Mouse (Mus musculus): ENCODE results near the gene Osbpl10. TPM values are rescaled to one million over a fixed set of nuclear protein-coding genes. Genes with fewer than 3 reads are reported as not detected.
"Not testable (repeated sequence)": the region's sequence is repeated elsewhere in the genome, so short reads cannot be mapped to it uniquely, and the experiment has no call there.

Osbpl10 gene
- polyA plus RNA-seq, 1 experiment from 2014 or later, result 3.5 TPM

DNA sequence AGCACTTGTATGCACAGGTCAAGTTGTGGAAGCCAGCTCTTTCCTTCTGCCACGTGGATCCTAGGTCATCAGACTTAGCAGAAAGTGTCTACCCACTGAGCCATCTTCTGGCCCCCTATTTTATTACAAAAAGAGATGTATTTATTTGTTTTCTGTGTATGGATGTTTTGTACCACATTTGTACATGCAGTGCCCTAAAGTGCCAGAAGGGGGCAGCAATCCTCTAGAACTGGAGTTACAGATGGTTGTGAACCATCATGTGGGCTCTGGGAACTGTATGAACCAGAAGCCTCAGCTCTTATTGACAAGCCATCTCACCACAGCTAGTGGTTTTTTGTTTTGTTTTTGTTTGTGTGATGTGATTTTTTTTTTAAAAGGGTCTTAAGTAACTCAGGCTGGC is 25.5 kb upstream of the Osbpl10 start:
- H3K27me3 ChIP-seq, result no peaks in the 10 kb centered on the region

GRCm38 (mm10) chr9:114955340-114955739 is 23.0 kb upstream of the Osbpl10 start:
- no peaks in the 10 kb centered on the region for H3K9me3 ChIP-seq
- no peaks in the 10 kb centered on the region for H3K27me3 ChIP-seq
- no peak overlapping the region for H3K9ac ChIP-seq
- no peak overlapping the region for H3K27ac ChIP-seq
- H3K36me3 ChIP-seq, result no peaks in the 10 kb centered on the region
- ATAC-seq (ENCODE audit: borderline replicate concordance, extremely low read depth, low FRiP score, low TSS enrichment), result no peak
- WGBS, result 83% methylated on average over 11 of the region's 11 CpGs
- no peaks in the 10 kb centered on the region for H3K4me1 ChIP-seq
- no peak overlapping the region for H3K4me3 ChIP-seq
- no peak overlapping the region for H3K4me2 ChIP-seq

More for the DNA sequence above, 25.5 kb upstream of the Osbpl10 start:
- Histone ChIP-seq H3K9me3 (no peaks in the 10 kb centered on the region), H3K27ac (no peak overlapping the region), H3K4me2 (no peak overlapping the region), H3K4me3 (no peak overlapping the region), H3K9ac (no peak overlapping the region), H3K4me1 (peaks cover 4% of the 10 kb centered on the region; the same call in 1 of the 2 replicates), H3K36me3 (no peaks in the 10 kb centered on the region)
- 30% methylated on average over 1 of the region's 1 CpGs for WGBS
- ATAC-seq (ENCODE audit: borderline replicate concordance, extremely low read depth, low FRiP score, low TSS enrichment), result no peak

GRCm38 (mm10) chr9:114956945-114957344 is 21.4 kb upstream of the Osbpl10 start:
- 0 out of 2 replicates have a peak, but pooled peaks have one; percentile 8 for ATAC-seq (ENCODE audit: borderline replicate concordance, extremely low read depth, low FRiP score, low TSS enrichment)

DNA sequence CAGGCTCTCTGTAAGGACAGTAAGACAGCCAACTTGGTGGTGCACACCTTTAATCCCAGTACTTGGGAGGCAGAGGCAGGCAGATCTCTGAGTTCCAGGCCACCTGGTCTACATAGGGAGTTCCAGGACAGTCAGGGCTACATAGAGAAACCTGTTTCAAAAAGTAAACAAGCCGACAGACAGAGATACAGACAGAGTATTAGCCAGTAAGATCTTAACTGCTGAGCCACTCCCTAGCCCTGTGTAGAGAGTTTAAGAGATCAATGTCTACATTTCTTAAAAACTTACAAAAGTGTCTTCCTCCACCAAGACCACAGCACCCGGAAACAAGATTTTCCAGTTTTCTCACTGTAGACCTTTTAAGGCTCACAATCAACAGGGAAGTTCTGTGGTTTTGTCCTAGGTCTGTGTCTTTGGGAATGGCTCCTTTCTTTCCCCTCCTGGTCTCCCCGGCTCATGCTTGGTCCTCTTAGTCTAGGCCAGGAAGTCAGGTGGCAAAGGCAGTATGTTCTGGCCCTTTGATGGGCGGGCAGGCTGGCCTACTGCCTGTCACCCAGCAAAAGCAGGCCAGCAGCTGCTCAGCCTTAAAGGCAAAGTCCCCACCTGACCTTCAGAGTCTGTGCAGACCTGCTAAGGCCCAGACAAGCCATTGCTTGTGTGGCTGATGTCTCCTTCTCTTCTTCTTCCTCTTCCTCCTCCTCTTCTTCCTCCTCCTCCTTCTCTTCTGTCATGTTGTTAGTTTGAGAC is 18.2 kb upstream of the Osbpl10 start:
- H3K4me2 ChIP-seq, result no peak overlapping the region
- H3K27me3 ChIP-seq, result no peaks in the 10 kb centered on the region
- H3K4me3 ChIP-seq, result no peak overlapping the region
- 51% methylated on average over 4 of the region's 4 CpGs for WGBS
- H3K9me3 ChIP-seq, result no peaks in the 10 kb centered on the region
- no peaks in the 10 kb centered on the region for H3K36me3 ChIP-seq
- H3K9ac ChIP-seq, result no peak overlapping the region
- no peak overlapping the region for H3K27ac ChIP-seq
- ATAC-seq (ENCODE audit: borderline replicate concordance, extremely low read depth, low FRiP score, low TSS enrichment), result no peak
- H3K4me1 ChIP-seq, result no peaks in the 10 kb centered on the region

More at GRCm38 (mm10) chr9:114956945-114957344, 21.4 kb upstream of the Osbpl10 start:
- WGBS, result 35% methylated on average over 5 of the region's 5 CpGs
- H3K27me3 ChIP-seq, result no peaks in the 10 kb centered on the region
- H3K36me3 ChIP-seq, result no peaks in the 10 kb centered on the region
- no peak overlapping the region for H3K27ac ChIP-seq
- no peaks in the 10 kb centered on the region for H3K4me1 ChIP-seq
- H3K9ac ChIP-seq, result no peak overlapping the region
- H3K9me3 ChIP-seq, result no peaks in the 10 kb centered on the region
- H3K4me3 ChIP-seq, result no peak overlapping the region
- H3K4me2 ChIP-seq, result no peak overlapping the region

DNA sequence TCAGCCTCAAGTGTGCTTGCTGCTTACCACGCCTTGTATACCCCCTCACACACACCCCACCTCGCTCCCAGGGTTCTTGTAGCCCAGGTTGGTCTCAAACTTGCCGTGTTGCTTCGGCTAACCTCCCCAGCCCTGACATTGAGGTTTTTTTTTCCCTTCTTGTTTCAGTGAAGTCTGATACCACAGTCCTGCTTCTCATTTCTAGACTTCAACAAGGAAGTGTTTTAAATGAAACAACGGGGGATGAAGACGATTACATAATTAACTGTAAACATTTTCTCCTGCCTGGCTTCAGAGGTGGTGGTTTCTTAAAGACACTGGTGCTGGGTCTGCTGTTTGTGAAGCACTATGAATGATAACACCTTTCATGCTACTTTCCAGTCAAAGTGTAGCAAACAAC is 17.5 kb upstream of the Osbpl10 start:
- Histone ChIP-seq H3K9ac (no peak overlapping the region), H3K27ac (no peak overlapping the region), H3K36me3 (no peaks in the 10 kb centered on the region), H3K9me3 (no peaks in the 10 kb centered on the region), H3K4me1 (no peaks in the 10 kb centered on the region), H3K4me2 (no peak overlapping the region), H3K27me3 (no peaks in the 10 kb centered on the region), H3K4me3 (no peak overlapping the region)
- WGBS, result 74% methylated on average over 6 of the region's 6 CpGs
- ATAC-seq (ENCODE audit: borderline replicate concordance, extremely low read depth, low FRiP score, low TSS enrichment), result no peak

DNA sequence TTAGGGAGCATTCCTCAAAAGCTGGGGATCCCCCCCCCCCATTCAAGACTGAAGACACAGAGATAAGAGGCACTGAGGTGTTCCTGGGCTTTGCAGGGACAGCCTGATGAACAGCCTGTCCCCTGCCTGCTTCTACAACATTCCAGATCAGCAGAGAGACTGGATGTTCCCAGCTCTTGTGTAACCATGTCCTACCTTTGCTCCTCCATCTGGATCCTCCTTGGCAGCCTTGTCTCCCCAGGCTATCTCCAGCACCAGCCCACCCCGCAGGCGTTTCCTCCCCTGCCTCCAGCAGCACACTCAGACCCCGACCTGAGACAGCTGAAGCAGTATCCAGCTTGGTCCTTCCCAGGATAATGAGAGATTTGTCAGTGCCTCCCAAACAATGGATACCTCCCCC is 14.3 kb upstream of the Osbpl10 start:
- H3K4me1 ChIP-seq, result no peaks in the 10 kb centered on the region
- WGBS, result 49% methylated on average over 3 of the region's 3 CpGs
- no peak overlapping the region for H3K4me3 ChIP-seq
- no peaks in the 10 kb centered on the region for H3K9me3 ChIP-seq
- no peak overlapping the region for H3K9ac ChIP-seq
- ATAC-seq (ENCODE audit: borderline replicate concordance, extremely low read depth, low FRiP score, low TSS enrichment), result no peak
- H3K4me2 ChIP-seq, result no peak overlapping the region
- no peaks in the 10 kb centered on the region for H3K36me3 ChIP-seq
- H3K27ac ChIP-seq, result no peak overlapping the region
- H3K27me3 ChIP-seq, result no peaks in the 10 kb centered on the region

DNA sequence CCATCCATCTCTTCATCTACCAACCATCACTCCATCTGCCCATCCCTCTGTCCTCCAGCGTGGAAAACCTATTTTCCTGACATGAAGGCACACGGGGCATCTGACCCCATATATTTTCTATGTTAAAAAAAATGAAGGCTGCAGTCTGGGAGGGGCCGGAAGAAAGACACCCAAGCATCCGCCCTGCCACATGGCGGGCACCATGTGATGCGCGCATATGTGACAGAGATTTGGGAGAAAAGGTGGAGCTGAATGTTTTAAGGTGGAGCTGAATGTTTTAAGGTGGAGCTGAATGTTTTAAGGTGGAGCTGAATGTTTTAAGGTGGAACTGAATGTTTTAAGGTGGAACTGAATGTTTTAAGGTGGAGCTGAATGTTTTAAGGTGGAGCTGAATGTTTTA is 12.1 kb upstream of the Osbpl10 start:
- H3K36me3 ChIP-seq; H3K4me1 ChIP-seq; H3K27ac ChIP-seq; H3K4me2 ChIP-seq; H3K27me3 ChIP-seq; H3K9ac ChIP-seq; H3K9me3 ChIP-seq; H3K4me3 ChIP-seq; ATAC-seq (ENCODE audit: borderline replicate concordance, extremely low read depth, low FRiP score, low TSS enrichment): not testable (repeated sequence)
- 75% methylated on average over 7 of the region's 7 CpGs for WGBS

DNA sequence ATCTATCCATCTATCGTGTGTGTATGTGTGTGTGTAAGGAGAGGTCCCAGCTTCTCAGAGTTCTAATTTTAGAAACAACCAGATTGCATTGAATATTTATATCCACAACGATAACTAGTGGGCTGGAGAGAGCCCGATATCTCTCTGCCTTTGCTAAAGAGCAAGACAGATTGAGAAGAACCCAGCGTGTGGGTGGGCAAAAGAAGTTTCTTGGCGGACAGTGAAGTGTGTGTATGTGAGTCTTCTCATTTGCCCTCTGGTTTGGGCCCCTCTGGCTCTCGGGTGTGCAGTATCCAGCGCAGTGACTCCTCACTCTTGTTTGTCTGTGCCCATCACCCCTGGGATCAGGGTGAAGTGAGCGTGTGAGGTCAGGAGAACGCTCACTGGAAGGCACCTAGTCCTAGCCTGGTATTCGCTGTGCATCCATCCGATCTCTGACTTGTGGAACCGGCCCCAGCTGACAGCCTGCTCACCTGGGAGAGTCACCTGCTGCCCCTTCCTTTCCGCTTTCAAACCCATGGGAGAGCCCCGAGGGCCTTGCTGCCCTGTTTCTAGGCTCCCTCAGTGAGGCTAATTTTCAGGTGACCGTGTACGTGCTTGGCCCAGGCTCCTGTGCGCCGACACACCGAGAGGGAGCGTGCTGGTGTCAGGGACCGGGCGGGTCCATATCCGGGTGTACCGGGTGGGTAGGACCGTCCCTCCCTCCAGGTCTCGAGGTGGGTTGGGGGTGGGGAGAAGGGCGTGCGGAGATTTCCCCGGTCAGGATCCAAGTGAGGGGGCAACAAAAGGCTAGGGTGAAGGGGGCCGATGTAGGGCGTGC is 698 bp upstream of the Osbpl10 start:
- peaks cover 21% of the 10 kb centered on the region for H3K4me1 ChIP-seq
- peak overlapping the region; percentile 81 for H3K4me3 ChIP-seq
- no peaks in the 10 kb centered on the region for H3K36me3 ChIP-seq
- no peaks in the 10 kb centered on the region for H3K27me3 ChIP-seq
- no peak; the same call in 1 of the 2 replicates for ATAC-seq (ENCODE audit: borderline replicate concordance, extremely low read depth, low FRiP score, low TSS enrichment)
- 5% methylated on average over 31 of the region's 31 CpGs for WGBS
- no peaks in the 10 kb centered on the region for H3K9me3 ChIP-seq
- peak overlapping the region; percentile 75 for H3K9ac ChIP-seq
- peak overlapping the region; percentile 92 for H3K27ac ChIP-seq
- H3K4me2 ChIP-seq, result peak overlapping the region; percentile 95

DNA sequence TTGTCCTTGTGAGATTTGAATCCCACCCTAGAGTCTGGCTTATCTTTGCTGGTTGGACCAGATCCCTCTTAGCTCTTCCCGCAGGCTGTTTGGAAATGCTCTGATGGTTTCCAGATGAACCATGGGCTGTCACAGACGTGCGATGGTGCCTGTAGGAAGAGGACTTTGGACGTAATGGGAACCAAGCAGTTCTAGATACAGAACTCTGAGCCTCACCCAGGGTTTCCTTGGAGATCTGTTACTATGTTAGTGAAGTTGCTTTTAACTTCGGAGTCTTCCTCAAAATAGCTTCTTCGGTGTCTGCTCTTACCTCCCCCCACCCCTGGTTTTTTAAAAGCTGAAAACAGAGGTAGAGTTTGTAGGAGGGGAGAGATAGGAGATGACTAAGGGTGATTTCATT is 1.6 kb downstream of the Osbpl10 start:
- Histone ChIP-seq H3K4me3 (no peak overlapping the region), H3K9me3 (no peaks in the 10 kb centered on the region), H3K27ac (no peak overlapping the region), H3K4me2 (peak overlapping the region; percentile 95; the same call in 1 of the 2 replicates), H3K27me3 (no peaks in the 10 kb centered on the region), H3K4me1 (peaks cover 21% of the 10 kb centered on the region), H3K36me3 (no peaks in the 10 kb centered on the region), H3K9ac (no peak overlapping the region)
- WGBS, result 56% methylated on average over 6 of the region's 6 CpGs
- no peak for ATAC-seq (ENCODE audit: borderline replicate concordance, extremely low read depth, low FRiP score, low TSS enrichment)

DNA sequence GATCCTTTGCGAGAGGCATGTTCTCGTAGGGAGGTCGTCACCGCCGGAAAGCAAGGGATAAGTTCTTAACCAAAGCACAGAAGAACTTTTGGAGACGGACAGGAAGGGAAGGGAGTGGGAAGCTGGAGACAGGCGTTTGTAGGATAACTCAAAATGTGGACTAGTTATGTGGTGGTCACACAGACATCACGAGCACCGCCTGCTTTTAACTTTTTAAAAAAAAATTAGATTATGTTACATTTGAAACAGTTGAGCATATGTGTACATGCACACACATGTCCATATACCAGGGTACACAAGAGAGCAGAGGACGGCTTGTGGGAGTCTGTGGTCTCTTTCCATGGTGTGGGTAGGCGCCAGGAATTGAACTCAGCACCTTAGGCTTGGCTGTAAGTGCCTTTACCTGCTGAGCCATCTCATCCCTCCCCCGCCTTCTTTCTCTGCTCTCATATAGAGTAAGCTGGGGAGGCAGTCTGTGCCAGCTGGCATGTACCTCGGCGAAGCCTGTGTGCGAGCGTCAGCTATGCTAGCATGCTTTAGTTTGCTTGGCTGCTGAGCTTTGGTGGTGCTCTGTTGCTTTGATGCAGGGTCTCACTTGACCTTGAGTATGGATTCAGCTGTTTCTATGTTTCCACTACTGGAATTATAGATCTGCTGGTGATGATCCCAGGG is 4.5 kb downstream of the Osbpl10 start, which contains the start of gene Rps27rt:
TSS of gene Rps27rt (minus strand) at position 51 of the 672 bp plus-strand sequence.
- H3K27me3 ChIP-seq, result no peaks in the 10 kb centered on the region
- WGBS, result 85% methylated on average over 16 of the region's 16 CpGs
- no peaks in the 10 kb centered on the region for H3K9me3 ChIP-seq
- no peak for ATAC-seq (ENCODE audit: borderline replicate concordance, extremely low read depth, low FRiP score, low TSS enrichment)
- H3K36me3 ChIP-seq, result no peaks in the 10 kb centered on the region
- H3K27ac ChIP-seq, result no peak within 1 kb of the TSS
- H3K4me1 ChIP-seq, result peaks cover 16% of the 10 kb centered on the region
- H3K4me3 ChIP-seq, result no peak within 1 kb of the TSS
- no peak within 1 kb of the TSS for H3K9ac ChIP-seq
- no peak within 1 kb of the TSS for H3K4me2 ChIP-seq

- H3K9me3 ChIP-seq, result no peaks in the 10 kb centered on the region
- ATAC-seq (ENCODE audit: borderline replicate concordance, extremely low read depth, low FRiP score, low TSS enrichment), result no peak
- 93% methylated on average over 5 of the region's 5 CpGs for WGBS
These were observed 7.4 kb downstream of the Osbpl10 start for GRCm38 (mm10) chr9:114985741-114986140.

More at GRCm38 (mm10) chr9:114985741-114986140, 7.4 kb downstream of the Osbpl10 start:
- H3K9ac ChIP-seq, result no peak overlapping the region
- H3K4me1 ChIP-seq, result peaks cover 7% of the 10 kb centered on the region; the same call in 1 of the 2 replicates
- no peak overlapping the region for H3K4me2 ChIP-seq
- H3K4me3 ChIP-seq, result no peak overlapping the region
- H3K27me3 ChIP-seq, result no peaks in the 10 kb centered on the region
- no peak overlapping the region for H3K27ac ChIP-seq
- no peaks in the 10 kb centered on the region for H3K36me3 ChIP-seq

All from lung, embryonic 15.5 days (tissue).